In genomic region chr13:71378641-71379040, GRCm38 (mm10) we compare ENCODE assay signal across 19 mouse cellular contexts.
DNase-seq lines count a peak whose midpoint lies in the region.
"Had no signal": no experiment of that assay in that cellular context is flagged by ENCODE, and none has a peak within 500 bp of the region (broad histone marks: within the 10 kb centered on the region; RNA-seq: fewer than 3 reads in every experiment).

No protein-coding gene starts in this region.

- peak; percentile 9 for DNase-seq in embryo, embryonic 10.5 days (ENCODE audit: low spot score)
- no peak for DNase-seq in embryo, embryonic 9.5 days (ENCODE audit: extremely low spot score)
- peak; percentile 20 for DNase-seq in retina, postnatal 1 day
- DNase-seq in retina, embryonic 14.5 days (ENCODE audit: low spot score), result no peak
- peak; percentile 60 for DNase-seq in Muller cell, postnatal 12 days (ENCODE audit: inconsistent ontology term)
- peak; percentile 60 for DNase-seq in brain, adult 2 months (ENCODE audit: low read depth, low spot score)
- DNase-seq in cerebellum, postnatal 36 days, result no peak
- DNase-seq in thymus, postnatal 10 days (ENCODE audit: low spot score in 2 of 2), result no peak
- DNase-seq: adrenal gland, adult 2 months; adrenal gland, adult 8-10 months; adrenal gland, postnatal 10 days; adrenal gland, postnatal 14 days; adrenal gland, postnatal 25 days; adrenal gland, postnatal 36 days; B cell, adult 2 months; cerebellum, adult 11 months; cerebellum, adult 11-12 months; cerebellum, adult 18-20 months; cerebellum, adult 2 months had no signal

Comparison
In these comparisons a context has a peak if more than half of its experiments do, and no peak if none do; other contexts are left out.
1. DNase-seq: peak in embryo, embryonic 10.5 days (single experiment), retina, postnatal 1 day (single experiment), Muller cell, postnatal 12 days (single experiment) and brain, adult 2 months (single experiment); none in embryo, embryonic 9.5 days (single experiment), retina, embryonic 14.5 days (single experiment), cerebellum, postnatal 36 days (0 of 2) and thymus, postnatal 10 days (0 of 2).